Mouse (Mus musculus) liver, adult 2 months (tissue): Measurements from ENCODE around the gene Zbtb45.

Source experiments
- CTCF ChIP-seq: fragments of 200-500 bp; IDR thresholded peaks from 2 replicates; pipeline ENCODE4 v1.5.1; 2011; ENCODE audit warnings: low read depth, low read length, control low read depth
- POLR2A ChIP-seq: fragments of 200-500 bp; IDR thresholded peaks from 2 replicates; pipeline ENCODE4 v1.6.1; 2011; ENCODE audit warnings: low read length, control low read depth; ENCODE audit not compliant: insufficient read depth; ENCODE audit errors: extremely low read depth

DNA sequence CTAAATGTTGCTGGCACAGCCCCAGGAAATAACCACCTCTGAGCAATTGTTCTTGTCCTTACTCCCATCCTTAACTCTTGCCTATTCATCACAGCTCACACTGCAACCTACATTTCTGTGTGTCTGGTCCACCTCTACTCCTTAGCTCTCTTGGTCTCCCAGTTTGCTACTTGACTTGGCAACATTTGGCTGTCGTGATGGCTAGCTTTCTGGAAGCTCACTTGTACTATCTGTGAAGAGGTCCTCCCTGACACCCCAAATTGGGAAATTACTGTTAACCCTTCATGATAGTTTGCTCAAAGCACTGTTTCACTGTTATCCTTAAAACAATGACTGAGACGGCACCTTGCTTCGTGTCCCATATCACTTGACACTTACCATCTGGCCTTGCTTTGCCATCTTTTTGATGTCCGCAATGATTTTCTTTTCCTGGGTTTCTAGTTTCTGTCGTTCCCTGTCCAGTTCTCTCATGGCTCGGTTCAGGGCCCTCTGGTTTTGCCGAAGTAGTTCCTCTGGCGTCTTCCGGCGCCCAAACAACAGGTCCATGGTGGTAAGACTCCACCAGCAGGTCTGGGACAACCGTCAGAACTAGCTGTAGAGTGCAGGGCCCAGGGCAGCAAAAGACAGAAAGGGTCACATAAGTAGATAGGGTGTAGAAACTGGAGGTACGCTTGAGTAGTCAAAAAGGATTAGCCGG is 23.8 kb upstream of the Zbtb45 start:
- TF ChIP-seq POLR2A (no peak), CTCF (no peak)
